Mouse (Mus musculus) olfactory bulb, adult 2 months (tissue): ENCODE measurements around the gene Rps25.
"Not testable (repeated sequence)": the region's sequence is repeated elsewhere in the genome, so short reads cannot be mapped to it uniquely, and the experiment has no call there.

Source experiments
- CTCF ChIP-seq: fragments of 200-500 bp; IDR thresholded peaks from 2 replicates; pipeline ENCODE4 v1.5.1; 2012; ENCODE audit warnings: low read depth, mild to moderate bottlenecking, low read length, moderate library complexity; ENCODE audit not compliant: insufficient read depth
- POLR2A ChIP-seq: fragments of 200-500 bp; IDR thresholded peaks from 2 replicates; pipeline ENCODE4 v1.6.1; 2012; ENCODE audit warnings: mild to moderate bottlenecking, low read depth, low read length, moderate library complexity; ENCODE audit not compliant: insufficient read depth

GRCm38 (mm10) chr9:44444402-44445025, 37.6 kb downstream of the Rps25 start:
- TF ChIP-seq POLR2A, CTCF: not testable (repeated sequence)
